Mouse (Mus musculus) E14TG2a.4 (cell line): ENCODE data around the gene Prkcb.

Experiments used
- H3K27me3 ChIP-seq: 2 replicates; pipeline ENCODE4 v1.6.1; 2014; ENCODE audit warnings: low read length, control low read depth; ENCODE audit not compliant: insufficient read depth
- H3K36me3 ChIP-seq: 2 replicates; pipeline ENCODE4 v1.6.1; 2014; ENCODE audit warnings: low read length, control low read depth; ENCODE audit not compliant: insufficient read depth
- H3K4me1 ChIP-seq: replicated peaks from 2 replicates; pipeline ENCODE4 v1.6.1; 2014; ENCODE audit warnings: low read depth, low read length, control low read depth
- H3K4me3 ChIP-seq: replicated peaks from 2 replicates; pipeline ENCODE4 v1.5.1; 2014; ENCODE audit warnings: mild to moderate bottlenecking, low read length
- H3K9me3 ChIP-seq: 2 replicates; pipeline ENCODE4 v1.6.1; 2014; ENCODE audit warnings: low read length, control low read depth
- CTCF ChIP-seq: conservative IDR thresholded peaks from 2 replicates; pipeline ENCODE4 v1.5.1; 2014; ENCODE audit warnings: low read length
- NANOG ChIP-seq: IDR thresholded peaks from 2 replicates; pipeline ENCODE4 v1.6.1; 2014; ENCODE audit warnings: borderline replicate concordance, low read length, mixed read lengths
- POU5F1 ChIP-seq: IDR thresholded peaks from 2 replicates; pipeline ENCODE4 v1.6.1; 2014; ENCODE audit warnings: low read length, borderline replicate concordance

Gene Prkcb

GRCm38 (mm10) chr7:122595897-122596296 lies 307.3 kb downstream of the Prkcb start:
- Histone ChIP-seq H3K4me1 (peaks cover 27% of the 10 kb centered on the region), H3K27me3 (peaks cover 9% of the 10 kb centered on the region), H3K36me3 (no peaks in the 10 kb centered on the region), H3K9me3 (peaks cover 10% of the 10 kb centered on the region), H3K4me3 (no peak overlapping the region)
- TF ChIP-seq POU5F1 (no peak), NANOG (no peak), CTCF (no peak)

GRCm38 (mm10) chr7:122596596-122597170 lies 308.1 kb downstream of the Prkcb start:
- TF ChIP-seq CTCF, result no peak
- TF ChIP-seq POU5F1, result no peak
- TF ChIP-seq NANOG, result no peak
- Histone ChIP-seq H3K9me3 (peaks cover 10% of the 10 kb centered on the region), H3K4me3 (no peak overlapping the region), H3K27me3 (peaks cover 9% of the 10 kb centered on the region), H3K36me3 (no peaks in the 10 kb centered on the region), H3K4me1 (peaks cover 32% of the 10 kb centered on the region)

DNA sequence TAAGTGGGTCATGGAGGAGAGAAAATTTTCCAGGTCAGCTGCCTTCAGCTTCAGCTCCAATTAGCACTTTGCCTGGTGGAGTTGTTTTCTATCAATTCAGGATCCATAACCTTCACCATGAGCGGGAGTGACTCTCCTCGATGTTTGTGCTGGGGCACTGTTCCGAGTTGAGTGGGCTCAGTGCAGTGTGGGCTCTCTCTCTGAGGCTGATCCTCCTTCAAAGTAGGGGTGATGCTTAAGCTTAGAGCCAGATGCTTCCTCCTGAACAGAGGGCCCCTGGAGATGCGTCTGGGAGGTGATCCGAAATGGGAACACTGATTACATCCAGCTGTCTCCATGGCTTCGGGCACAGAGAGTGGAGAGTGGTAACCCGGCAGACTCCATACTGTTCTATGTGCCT lies 308.8 kb downstream of the Prkcb start:
- Histone ChIP-seq H3K36me3 (no peaks in the 10 kb centered on the region), H3K27me3 (peaks cover 9% of the 10 kb centered on the region), H3K4me1 (peaks cover 30% of the 10 kb centered on the region), H3K9me3 (peaks cover 10% of the 10 kb centered on the region), H3K4me3 (no peak overlapping the region)
- no peak for TF ChIP-seq POU5F1
- TF ChIP-seq NANOG, result no peak
- no peak for TF ChIP-seq CTCF

GRCm38 (mm10) chr7:122600856-122601255 lies 312.3 kb downstream of the Prkcb start:
- H3K9me3 ChIP-seq, result peaks cover 10% of the 10 kb centered on the region
- TF ChIP-seq CTCF (no peak), NANOG (no peak), POU5F1 (no peak)
- H3K4me1 ChIP-seq, result peaks cover 17% of the 10 kb centered on the region
- peaks cover 9% of the 10 kb centered on the region for H3K27me3 ChIP-seq
- H3K36me3 ChIP-seq, result no peaks in the 10 kb centered on the region
- peak overlapping the region; percentile 11; the same call in 1 of the 2 replicates for H3K4me3 ChIP-seq

- TF ChIP-seq NANOG (no peak), POU5F1 (no peak), CTCF (no peak)
- no peaks in the 10 kb centered on the region for H3K36me3 ChIP-seq
- H3K4me1 ChIP-seq, result peaks cover 17% of the 10 kb centered on the region
- no peak overlapping the region for H3K4me3 ChIP-seq
- no peaks in the 10 kb centered on the region for H3K27me3 ChIP-seq
- no peaks in the 10 kb centered on the region for H3K9me3 ChIP-seq
Measured at GRCm38 (mm10) chr7:122605066-122605465, 316.5 kb downstream of the Prkcb start.

DNA sequence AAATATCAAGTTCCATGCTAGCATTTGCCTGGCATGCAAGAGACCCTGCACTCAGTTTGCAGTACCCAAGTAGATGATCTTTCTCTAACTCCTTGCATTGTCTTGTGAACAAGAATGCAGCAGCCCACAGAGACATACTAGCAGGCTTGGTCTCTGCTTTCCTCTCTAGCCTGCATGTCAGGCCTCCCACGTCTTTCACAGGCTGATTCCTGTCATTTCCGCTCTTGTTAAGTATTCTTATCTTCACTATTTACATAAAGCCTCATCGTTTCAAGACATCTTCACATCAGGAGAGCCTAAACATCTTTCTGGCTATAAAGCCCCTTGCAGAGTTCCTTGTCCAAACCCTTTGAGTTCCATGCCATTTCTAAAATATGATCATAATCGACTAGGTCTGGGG lies 320.9 kb downstream of the Prkcb start:
- no peaks in the 10 kb centered on the region for H3K9me3 ChIP-seq
- H3K36me3 ChIP-seq, result no peaks in the 10 kb centered on the region
- TF ChIP-seq NANOG, result no peak
- no peak for TF ChIP-seq POU5F1
- no peak for TF ChIP-seq CTCF
- peaks cover 13% of the 10 kb centered on the region for H3K4me1 ChIP-seq
- no peak overlapping the region for H3K4me3 ChIP-seq
- no peaks in the 10 kb centered on the region for H3K27me3 ChIP-seq

GRCm38 (mm10) chr7:122610161-122610560 lies 321.6 kb downstream of the Prkcb start:
- no peaks in the 10 kb centered on the region for H3K36me3 ChIP-seq
- no peak overlapping the region for H3K4me3 ChIP-seq
- H3K9me3 ChIP-seq, result no peaks in the 10 kb centered on the region
- TF ChIP-seq POU5F1 (no peak), CTCF (no peak), NANOG (no peak)
- peaks cover 17% of the 10 kb centered on the region for H3K4me1 ChIP-seq
- H3K27me3 ChIP-seq, result no peaks in the 10 kb centered on the region

- Histone ChIP-seq H3K27me3 (no peaks in the 10 kb centered on the region), H3K36me3 (no peaks in the 10 kb centered on the region), H3K4me1 (peaks cover 17% of the 10 kb centered on the region), H3K9me3 (no peaks in the 10 kb centered on the region), H3K4me3 (no peak overlapping the region)
- TF ChIP-seq CTCF (no peak), POU5F1 (no peak; the same call in 1 of the 2 replicates), NANOG (no peak)
Measured at GRCm38 (mm10) chr7:122613876-122614275, 325.3 kb downstream of the Prkcb start.
